Mouse (Mus musculus): ENCODE data around the gene Wdtc1. TPM values are rescaled to one million over a fixed set of nuclear protein-coding genes. Genes with fewer than 3 reads are reported as not detected.

Wdtc1 gene
- total and polyA plus RNA-seq, 3 experiments: 13.2 to 35.3 TPM; not detected in 1

GRCm38 (mm10) chr4:133375812-133376577 is 22.7 kb upstream of the Wdtc1 start:
- Histone ChIP-seq H3K4me1 (ENCODE audit: control insufficient read depth in 1 of 2, insufficient read depth in 2 of 2, low read length in 2 of 2) (peaks cover 47 to 67% of the 10 kb centered on the region in 2 experiments), H3K27ac (ENCODE audit: control insufficient read depth, low read depth, low read length) (peak overlapping the region; percentile 74)

GRCm38 (mm10) chr4:133374011-133374410 is 20.7 kb upstream of the Wdtc1 start:
- H3K79me2 ChIP-seq (ENCODE audit: control insufficient read depth, insufficient read depth, low read length, poor library complexity): peaks cover 37% of the 10 kb centered on the region
- no peak overlapping the region for H3K4me3 ChIP-seq (ENCODE audit: control insufficient read depth in 1 of 2, insufficient read depth in 1 of 2, low read depth in 2 of 2, low read length in 2 of 2)
- no peaks in the 10 kb centered on the region for H3K9me3 ChIP-seq (replicated peaks; ENCODE audit: insufficient read depth, low read length)
- H3K27ac ChIP-seq (ENCODE audit: control insufficient read depth, low read depth, low read length): no peak overlapping the region
- no peak overlapping the region for H3K9ac ChIP-seq (ENCODE audit: control insufficient read depth, low read depth, low read length, poor library complexity, severe bottlenecking)
- H3K4me1 ChIP-seq (ENCODE audit: control insufficient read depth in 1 of 2, insufficient read depth in 2 of 2, low read length in 2 of 2): peaks cover 47 to 72% of the 10 kb centered on the region in 2 experiments
- no peak for DNase-seq (ENCODE audit: low read depth, low spot score)
- no peaks in the 10 kb centered on the region for H3K27me3 ChIP-seq (ENCODE audit: control insufficient read depth in 1 of 2, insufficient read depth in 2 of 2, low read length in 2 of 2)
- peaks cover 0 to 63% of the 10 kb centered on the region in 2 experiments; a peak in 2 of 4 replicates for H3K36me3 ChIP-seq (ENCODE audit: control insufficient read depth in 1 of 2, insufficient read depth in 2 of 2, low read length in 2 of 2)
- TF ChIP-seq NRF1 (IDR thresholded peaks at IDR 0.05; ENCODE audit: insufficient read depth, low read depth, low read length, poor library complexity, severe bottlenecking) (no peak), USF2 (IDR thresholded peaks at IDR 0.05; ENCODE audit: borderline replicate concordance in 1 of 2, insufficient read depth in 1 of 2, low read depth in 1 of 2, low read length in 2 of 2) (no peak), GATA1 (IDR thresholded peaks at IDR 0.05; ENCODE audit: low read depth, low read length) (no peak), ZC3H11A (IDR thresholded peaks at IDR 0.05; ENCODE audit: low read depth, low read length) (no peak), E2F4 (IDR thresholded peaks at IDR 0.05; ENCODE audit: borderline replicate concordance, low read depth, low read length) (no peak), EP300 (IDR thresholded peaks at IDR 0.05; ENCODE audit: low read depth in 1 of 2, low read length in 2 of 2) (no peak), POLR2AphosphoS2 (IDR thresholded peaks at IDR 0.05; ENCODE audit: low read length) (no peak), ZNF384 (IDR thresholded peaks at IDR 0.05; ENCODE audit: low read depth, low read length) (no peak), CHD1 (IDR thresholded peaks at IDR 0.05; ENCODE audit: low read depth, low read length) (no peak), POLR2AphosphoS5 (IDR thresholded peaks at IDR 0.05; ENCODE audit: borderline replicate concordance, low read depth, low read length) (no peak), ZKSCAN1 (IDR thresholded peaks at IDR 0.05; ENCODE audit: low read depth, low read length) (no peak), MAZ (IDR thresholded peaks at IDR 0.05; ENCODE audit: low read depth, low read length) (no peak), CTCF (IDR thresholded peaks at IDR 0.05 in 2 of 3, conservative IDR thresholded peaks at IDR 0.05 in 1 of 3; ENCODE audit: control insufficient read depth in 1 of 3, insufficient read depth in 1 of 3, low read depth in 2 of 3, low read length in 3 of 3, poor library complexity in 1 of 3, severe bottlenecking in 1 of 3) (no peak), TAL1 (IDR thresholded peaks at IDR 0.05; ENCODE audit: low read length) (no peak), UBTF (IDR thresholded peaks at IDR 0.05; ENCODE audit: borderline replicate concordance, insufficient read depth, low read depth, low read length) (no peak), BHLHE40 (IDR thresholded peaks at IDR 0.05; ENCODE audit: borderline replicate concordance, low read depth, low read length) (no peak), TCF12 (IDR thresholded peaks at IDR 0.05; ENCODE audit: low read depth, low read length) (no peak)

More at GRCm38 (mm10) chr4:133375812-133376577, 22.7 kb upstream of the Wdtc1 start:
- TF ChIP-seq BHLHE40 (IDR thresholded peaks at IDR 0.05; ENCODE audit: borderline replicate concordance, low read depth, low read length) (peak; percentile 81), SMC3 (IDR thresholded peaks at IDR 0.05; ENCODE audit: low read depth, low read length) (no peak), POLR2A (IDR thresholded peaks at IDR 0.05; ENCODE audit: control insufficient read depth in 1 of 2, insufficient read depth in 1 of 2, low read depth in 1 of 2, low read length in 2 of 2, poor library complexity in 1 of 2) (no peak), UBTF (IDR thresholded peaks at IDR 0.05; ENCODE audit: borderline replicate concordance, insufficient read depth, low read depth, low read length) (no peak), RCOR1 (IDR thresholded peaks at IDR 0.05; ENCODE audit: low read depth, low read length) (peak; percentile 82), CHD2 (IDR thresholded peaks at IDR 0.05; ENCODE audit: low read length) (peak; percentile 28; the same call in 1 of the 2 replicates), EP300 (IDR thresholded peaks at IDR 0.05; ENCODE audit: low read depth in 1 of 2, low read length in 2 of 2) (peak; percentile 91 to 95), KAT2A (conservative IDR thresholded peaks at IDR 0.05; ENCODE audit: low read depth, low read length) (0 out of 2 replicates have a peak, but pooled peaks have one; percentile 19), POLR2AphosphoS5 (IDR thresholded peaks at IDR 0.05; ENCODE audit: borderline replicate concordance, low read depth, low read length) (no peak), MAX (IDR thresholded peaks at IDR 0.05; ENCODE audit: low read length) (no peak; the same call in 1 of the 2 replicates), TCF12 (IDR thresholded peaks at IDR 0.05; ENCODE audit: low read depth, low read length) (peak; percentile 94), HCFC1 (IDR thresholded peaks at IDR 0.05; ENCODE audit: low read depth, low read length) (0 out of 2 replicates have a peak, but pooled peaks have one; percentile 27), GATA1 (IDR thresholded peaks at IDR 0.05; ENCODE audit: low read depth, low read length) (peak; percentile 93), POLR2AphosphoS2 (IDR thresholded peaks at IDR 0.05; ENCODE audit: low read length) (no peak), ZNF384 (IDR thresholded peaks at IDR 0.05; ENCODE audit: low read depth, low read length) (peak; percentile 28; the same call in 1 of the 2 replicates), ZC3H11A (IDR thresholded peaks at IDR 0.05; ENCODE audit: low read depth, low read length) (0 out of 2 replicates have a peak, but pooled peaks have one; percentile 15), ELF1 (IDR thresholded peaks at IDR 0.05; ENCODE audit: low read depth, low read length) (peak; percentile 45; the same call in 1 of the 2 replicates), SIN3A (IDR thresholded peaks at IDR 0.05; ENCODE audit: low read length) (peak; percentile 76), ZKSCAN1 (IDR thresholded peaks at IDR 0.05; ENCODE audit: low read depth, low read length) (no peak), CHD1 (IDR thresholded peaks at IDR 0.05; ENCODE audit: low read depth, low read length) (no peak), MYC (IDR thresholded peaks at IDR 0.05; ENCODE audit: low read depth, low read length) (no peak), CTCF (IDR thresholded peaks at IDR 0.05 in 2 of 3, conservative IDR thresholded peaks at IDR 0.05 in 1 of 3; ENCODE audit: control insufficient read depth in 1 of 3, insufficient read depth in 1 of 3, low read depth in 2 of 3, low read length in 3 of 3, poor library complexity in 1 of 3, severe bottlenecking in 1 of 3) (no peak), MXI1 (IDR thresholded peaks at IDR 0.05; ENCODE audit: low read depth, low read length) (no peak), MAZ (IDR thresholded peaks at IDR 0.05; ENCODE audit: low read depth, low read length) (peak; percentile 86), ETS1 (IDR thresholded peaks at IDR 0.05; ENCODE audit: low read depth, low read length) (peak; percentile 89), TAL1 (IDR thresholded peaks at IDR 0.05; ENCODE audit: low read length) (peak; percentile 67), MEF2A (IDR thresholded peaks at IDR 0.05; ENCODE audit: extremely low read depth, insufficient replicate concordance, low read depth, low read length, poor library complexity, severe bottlenecking) (0 out of 2 replicates have a peak, but pooled peaks have one; percentile 74), USF2 (IDR thresholded peaks at IDR 0.05; ENCODE audit: borderline replicate concordance in 1 of 2, insufficient read depth in 1 of 2, low read depth in 1 of 2, low read length in 2 of 2) (no peak)
- peak overlapping the region; percentile 5; the same call in 1 of the 2 replicates for H3K9ac ChIP-seq (ENCODE audit: control insufficient read depth, low read depth, low read length, poor library complexity, severe bottlenecking)
- peak overlapping the region in 1 of 2 experiments; percentile 49; a peak in 2 of 4 replicates for H3K4me3 ChIP-seq (ENCODE audit: control insufficient read depth in 1 of 2, insufficient read depth in 1 of 2, low read depth in 2 of 2, low read length in 2 of 2)
- H3K27me3 ChIP-seq (ENCODE audit: control insufficient read depth in 1 of 2, insufficient read depth in 2 of 2, low read length in 2 of 2): no peaks in the 10 kb centered on the region
- DNase-seq (ENCODE audit: low read depth, low spot score): peak; percentile 72
- peaks cover 25% of the 10 kb centered on the region for H3K79me2 ChIP-seq (ENCODE audit: control insufficient read depth, insufficient read depth, low read length, poor library complexity)
- H3K9me3 ChIP-seq (replicated peaks; ENCODE audit: insufficient read depth, low read length): no peaks in the 10 kb centered on the region
- peaks cover 0 to 61% of the 10 kb centered on the region in 2 experiments; a peak in 2 of 4 replicates for H3K36me3 ChIP-seq (ENCODE audit: control insufficient read depth in 1 of 2, insufficient read depth in 2 of 2, low read length in 2 of 2)

All from MEL (cell line).